Mouse (Mus musculus) cerebellum, adult 2 months (tissue): ENCODE measurements at regions not wholly inside any gene's neighbourhood (a gene's known extent, or its start where the extent isn't known, plus 50 kb on each side); places are given as distances from the start of the nearest gene placed in this dataset.

Experiments used
- CTCF ChIP-seq: fragments of 200-500 bp; IDR thresholded peaks from 2 replicates; pipeline ENCODE4 v1.5.1; 2011; ENCODE audit warnings: low read depth, mild to moderate bottlenecking, control low read depth, low read length, moderate library complexity, borderline replicate concordance; ENCODE audit not compliant: insufficient read depth
- POLR2A ChIP-seq: fragments of 200-500 bp; IDR thresholded peaks from 2 replicates; pipeline ENCODE4 v1.6.1; 2011; ENCODE audit warnings: low read length, control low read depth, borderline replicate concordance; ENCODE audit not compliant: insufficient read depth

DNA sequence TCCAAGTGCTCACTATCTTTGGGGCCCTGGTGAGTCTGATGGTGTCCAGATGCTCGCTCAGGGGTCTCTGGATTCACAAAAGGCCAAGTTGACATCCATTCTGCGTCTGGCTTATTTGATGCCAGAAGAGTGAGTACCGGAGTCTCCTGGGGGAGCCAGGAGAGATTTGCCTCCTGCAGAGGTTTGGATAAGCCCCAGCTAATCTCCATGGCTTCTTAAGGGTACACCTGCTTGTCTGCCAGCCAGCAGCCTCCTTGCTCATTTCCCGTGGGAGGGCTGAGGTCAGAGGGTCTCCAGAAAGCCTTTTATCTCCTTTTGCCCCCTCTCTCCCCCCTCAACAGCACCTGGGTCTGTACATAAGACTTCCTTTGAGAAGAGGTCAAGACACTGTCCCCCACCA is 234.0 kb upstream of the Ubash3b start:
- TF ChIP-seq CTCF, result no peak
- TF ChIP-seq POLR2A, result no peak
